Mouse (Mus musculus) ovary, postnatal 14 days (tissue): Measurements from ENCODE around the gene Rgs14.
A peak's percentile ranks its signal among the peaks of the same experiment; 100 is the strongest.

Experiments used
- DNase-seq: peaks from one replicate; pipeline ENCODE4 v3.0.0; 2022; ENCODE audit warnings: low spot score

Rgs14 gene

GRCm38 (mm10) chr13:55404853-55405782 is 35.6 kb downstream of the Rgs14 start:
- DNase-seq, result peak; percentile 62

GRCm38 (mm10) chr13:55405783-55406390 is 36.4 kb downstream of the Rgs14 start:
- DNase-seq, result no peak

- no peak for DNase-seq
Measured at GRCm38 (mm10) chr13:55407341-55407740, 37.8 kb downstream of the Rgs14 start.

- no peak for DNase-seq
Measured at GRCm38 (mm10) chr13:55408546-55409120, 39.1 kb downstream of the Rgs14 start.

GRCm38 (mm10) chr13:55411826-55412225 is 42.3 kb downstream of the Rgs14 start:
- no peak for DNase-seq

GRCm38 (mm10) chr13:55412643-55413307 is 43.2 kb downstream of the Rgs14 start:
- no peak for DNase-seq

- DNase-seq, result no peak
Measured at GRCm38 (mm10) chr13:55413333-55413732, 43.8 kb downstream of the Rgs14 start.

- peak; percentile 27 for DNase-seq
Measured at GRCm38 (mm10) chr13:55414743-55415380, 45.3 kb downstream of the Rgs14 start, which contains the start of gene Pfn3. Gene Pfn3, minus strand, starts transcription at chr13:55415232.

- peak; percentile 85 for DNase-seq
Measured at GRCm38 (mm10) chr13:55418004-55418403, 48.5 kb downstream of the Rgs14 start.

- DNase-seq, result no peak
Measured at GRCm38 (mm10) chr13:55419142-55419541, 49.6 kb downstream of the Rgs14 start.

GRCm38 (mm10) chr13:55420018-55420932 is 50.7 kb downstream of the Rgs14 start:
- no peak for DNase-seq

- peak; percentile 56 for DNase-seq
Measured at GRCm38 (mm10) chr13:55420933-55421800, 51.6 kb downstream of the Rgs14 start.

- no peak for DNase-seq
Measured at GRCm38 (mm10) chr13:55426613-55427012, 57.1 kb downstream of the Rgs14 start, which contains the start of gene F12. Gene F12, minus strand, starts transcription at chr13:55426793.

- DNase-seq, result no peak
Measured at GRCm38 (mm10) chr13:55429226-55429888, 59.8 kb downstream of the Rgs14 start.

- no peak for DNase-seq
Measured at GRCm38 (mm10) chr13:55430566-55430965, 61.0 kb downstream of the Rgs14 start.

- DNase-seq, result no peak
Measured at GRCm38 (mm10) chr13:55431889-55432685, 62.6 kb downstream of the Rgs14 start.
